Mouse (Mus musculus) brain, embryonic 14.5 days (tissue): ENCODE results near the gene Olfr282. TPM values are rescaled to one million over a fixed set of nuclear protein-coding genes. Genes with fewer than 3 reads are reported as not detected.

Source experiments
- DNase-seq: peaks from one replicate; pipeline ENCODE4 v3.0.0-alpha.2; 2011; ENCODE audit warnings: low read depth
- CTCF ChIP-seq: fragments of 200-500 bp; IDR thresholded peaks from 2 replicates; pipeline ENCODE4 v1.5.1; 2012; ENCODE audit warnings: inconsistent platforms, mild to moderate bottlenecking, moderate library complexity, borderline replicate concordance; ENCODE audit not compliant: insufficient read depth, insufficient read length; ENCODE audit errors: extremely low read depth
- POLR2A ChIP-seq: fragments of 200-500 bp; IDR thresholded peaks from 2 replicates; pipeline ENCODE4 v1.6.1; 2012; ENCODE audit warnings: mild to moderate bottlenecking, inconsistent platforms, borderline replicate concordance; ENCODE audit not compliant: poor library complexity, insufficient read depth, insufficient read length, severe bottlenecking; ENCODE audit errors: extremely low read depth
- polyA plus RNA-seq: library from polyadenylated mRNA; depleted of rRNA; stranded (reverse); fragments of >200 nt; gene quantifications from 2 replicates; pipeline ENCODE4 v1.2.3, GENCODE M21; 2012

Olfr282 gene
- polyA plus RNA-seq, 1 experiment = not detected

DNA sequence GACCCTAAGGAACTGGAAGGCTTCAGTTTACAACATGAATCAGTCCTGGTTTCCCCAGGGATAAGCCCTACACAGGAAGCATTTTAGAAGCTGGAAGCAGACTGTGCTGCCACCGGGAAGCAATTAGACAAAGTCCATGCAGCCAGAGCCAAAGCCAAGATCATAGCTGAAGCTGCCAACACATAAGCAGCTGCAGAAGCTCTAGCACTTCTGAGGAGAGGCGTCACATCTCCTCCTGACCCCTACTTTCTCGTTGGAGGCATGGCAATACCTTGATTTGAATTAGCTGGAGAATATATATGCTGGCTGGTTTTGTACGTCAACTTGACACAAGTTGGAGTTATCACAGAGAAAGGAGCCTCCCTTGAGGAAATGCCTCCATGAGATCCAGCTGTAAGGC lies 10.1 kb upstream of the Olfr282 start:
- DNase-seq = no peak
- no peak for TF ChIP-seq POLR2A
- TF ChIP-seq CTCF = no peak

DNA sequence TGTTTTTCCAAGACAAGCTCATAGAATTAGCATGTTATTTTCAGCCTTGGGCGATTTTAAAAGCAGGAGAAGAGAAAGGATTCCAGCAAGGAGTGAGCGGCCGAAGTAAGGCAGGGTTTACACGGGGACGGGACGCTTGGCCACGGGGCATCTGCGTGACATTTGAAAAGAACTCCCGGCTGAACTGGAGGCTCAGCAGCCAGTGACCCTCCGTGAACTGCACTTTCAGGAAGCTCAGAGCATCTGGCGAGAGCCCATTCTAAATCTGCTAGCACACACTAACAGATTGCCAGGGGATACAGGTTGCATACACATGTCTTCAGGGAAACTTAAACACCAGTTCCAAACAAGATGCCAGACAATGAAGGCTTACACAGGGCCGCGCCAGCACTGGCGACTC lies 6.7 kb upstream of the Olfr282 start:
- no peak for TF ChIP-seq POLR2A
- no peak for TF ChIP-seq CTCF
- no peak for DNase-seq

GRCm38 (mm10) chr15:98424753-98425152 lies 6.3 kb upstream of the Olfr282 start:
- no peak for TF ChIP-seq POLR2A
- no peak for DNase-seq

GRCm38 (mm10) chr15:98425188-98425587 lies 5.8 kb upstream of the Olfr282 start:
- DNase-seq = no peak

DNA sequence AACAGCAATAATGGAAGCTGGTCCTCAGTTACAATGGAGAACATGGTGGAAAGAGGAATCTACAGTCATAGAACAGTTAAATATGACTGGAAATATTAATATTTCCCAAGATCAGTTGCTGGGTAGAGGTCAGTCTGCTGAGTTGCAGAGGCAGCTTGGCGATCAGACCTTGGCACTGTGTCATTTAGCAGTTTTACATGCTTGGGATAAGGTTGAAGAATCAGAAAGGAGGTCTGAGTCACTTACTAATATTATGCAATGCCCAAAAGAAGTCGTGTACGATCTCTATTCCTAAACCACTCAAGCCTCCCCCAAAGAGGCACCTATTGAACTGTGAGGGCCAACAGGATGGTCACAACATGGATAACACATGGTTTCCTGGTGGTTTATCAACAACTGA lies 13.5 kb downstream of the Olfr282 start:
- no peak for DNase-seq
- TF ChIP-seq CTCF (no peak), POLR2A (no peak)

More at GRCm38 (mm10) chr15:98425188-98425587, 5.8 kb upstream of the Olfr282 start:
- TF ChIP-seq POLR2A (no peak), CTCF (no peak)

DNA sequence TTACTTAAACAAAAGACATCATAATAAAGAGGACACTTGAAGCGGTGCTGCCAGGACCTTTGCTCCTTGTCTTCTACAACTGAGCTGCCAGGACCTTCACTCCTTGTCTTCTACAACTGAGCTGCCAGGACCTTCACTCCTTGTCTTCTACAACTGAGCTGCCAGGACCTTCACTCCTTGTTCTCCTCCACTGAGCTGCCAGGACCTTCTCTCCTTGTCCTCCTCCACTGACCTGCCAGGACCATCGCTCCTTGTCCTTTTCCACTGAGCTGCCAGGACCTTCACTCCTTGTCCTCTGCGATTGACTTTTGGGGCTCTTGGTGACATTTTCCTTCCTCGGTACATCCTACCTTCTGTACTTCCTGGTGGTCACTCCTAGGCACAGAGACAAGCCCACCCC lies 17.5 kb downstream of the Olfr282 start:
- peak; percentile 60 for DNase-seq
- TF ChIP-seq CTCF (no peak), POLR2A (no peak)

DNA sequence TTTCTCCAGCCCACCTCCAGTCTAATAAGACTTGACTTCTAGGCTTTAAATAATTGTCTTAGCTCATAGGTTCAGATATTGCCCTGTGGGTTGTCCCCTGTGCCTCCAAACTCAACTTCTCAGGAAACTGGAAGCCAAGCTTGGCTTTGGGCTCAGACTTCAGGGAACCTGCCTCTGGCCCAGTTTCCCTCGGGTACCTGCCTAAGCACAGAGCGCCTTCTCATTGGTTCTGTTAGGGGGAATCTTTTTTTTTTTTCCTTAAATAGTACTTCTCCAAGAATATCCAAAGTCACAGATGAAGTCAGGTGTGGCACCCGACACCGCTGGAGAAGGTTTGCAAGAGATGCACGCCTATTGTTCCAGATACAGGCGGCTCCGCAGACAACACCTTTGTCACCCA lies 21.3 kb downstream of the Olfr282 start, which contains the start of gene Olfr281:
Gene Olfr281 (plus strand): TSS at position 301 of the 400 bp plus-strand sequence.
- DNase-seq = no peak
- TF ChIP-seq CTCF = no peak
- TF ChIP-seq POLR2A = no peak

DNA sequence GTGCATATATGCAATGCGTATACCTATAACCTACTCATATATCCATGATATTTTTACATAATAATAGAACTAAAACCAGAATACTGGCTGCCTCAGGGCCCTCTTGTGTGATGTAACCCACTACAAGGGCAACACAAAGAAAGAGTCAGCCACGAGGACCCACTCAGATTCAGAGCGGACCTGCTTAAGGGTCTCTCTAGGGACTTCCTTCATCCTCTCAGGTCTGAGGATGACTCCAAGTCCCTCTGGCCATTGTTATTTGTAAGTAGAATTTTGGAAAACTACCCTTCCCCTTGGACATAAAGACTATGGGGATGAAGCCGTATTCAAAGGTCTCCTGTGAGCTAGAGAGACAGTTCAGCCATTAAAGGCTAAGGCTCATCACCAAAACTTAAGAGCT lies 38.6 kb downstream of the Olfr282 start, which contains the start of gene OR5BS1P:
Gene OR5BS1P (plus strand): TSS at position 301 of the 400 bp plus-strand sequence.
- TF ChIP-seq POLR2A (no peak), CTCF (no peak)
- no peak for DNase-seq

GRCm38 (mm10) chr15:98471539-98471938 lies 40.5 kb downstream of the Olfr282 start:
- TF ChIP-seq POLR2A (no peak), CTCF (no peak)
- no peak for DNase-seq

DNA sequence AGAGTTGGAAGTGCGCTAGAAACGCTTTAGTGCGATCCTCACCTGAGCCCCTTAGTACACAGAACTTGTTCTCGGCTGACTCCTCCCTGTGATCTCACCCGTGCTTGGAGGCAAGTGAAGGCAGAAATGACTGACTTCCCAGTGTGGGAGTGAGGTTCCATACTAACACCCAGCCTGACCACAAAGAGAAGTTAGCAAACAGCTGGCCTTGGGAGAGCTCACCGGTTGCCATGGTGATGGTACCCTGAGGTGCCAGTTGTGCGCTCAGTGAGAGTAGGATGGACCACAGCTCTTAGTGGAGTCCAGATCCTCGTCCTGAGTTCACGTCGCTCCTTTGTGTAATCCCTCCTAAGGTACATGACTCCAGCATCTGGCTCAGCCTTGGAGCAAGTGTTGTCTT lies 43.9 kb downstream of the Olfr282 start:
- TF ChIP-seq CTCF = no peak
- TF ChIP-seq POLR2A = no peak
- no peak for DNase-seq

GRCm38 (mm10) chr15:98475382-98475781 lies 44.4 kb downstream of the Olfr282 start:
- TF ChIP-seq POLR2A (no peak), CTCF (peak; percentile 49; the same call in 1 of the 2 replicates)
- DNase-seq = no peak

DNA sequence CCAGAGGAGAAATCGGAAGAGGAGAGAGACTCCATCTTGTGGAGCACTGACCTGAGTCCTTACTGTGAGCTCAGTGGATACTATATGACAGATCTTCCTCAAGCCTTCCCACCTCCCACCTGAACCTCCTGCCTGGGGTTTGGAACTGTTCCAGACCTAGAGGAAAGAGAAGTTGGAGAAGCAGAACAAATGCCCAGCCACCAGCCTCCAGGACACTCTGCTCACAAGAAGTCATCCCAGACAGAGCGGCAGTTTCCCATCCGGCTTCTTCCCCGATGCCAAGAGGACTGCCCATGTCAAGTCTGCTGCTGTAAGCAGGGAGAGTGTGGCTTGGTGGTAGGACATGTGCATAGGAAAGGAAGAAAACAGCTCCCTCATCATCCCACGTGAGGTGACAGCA lies 45.3 kb downstream of the Olfr282 start:
- DNase-seq = no peak
- TF ChIP-seq POLR2A = no peak
- TF ChIP-seq CTCF = no peak

DNA sequence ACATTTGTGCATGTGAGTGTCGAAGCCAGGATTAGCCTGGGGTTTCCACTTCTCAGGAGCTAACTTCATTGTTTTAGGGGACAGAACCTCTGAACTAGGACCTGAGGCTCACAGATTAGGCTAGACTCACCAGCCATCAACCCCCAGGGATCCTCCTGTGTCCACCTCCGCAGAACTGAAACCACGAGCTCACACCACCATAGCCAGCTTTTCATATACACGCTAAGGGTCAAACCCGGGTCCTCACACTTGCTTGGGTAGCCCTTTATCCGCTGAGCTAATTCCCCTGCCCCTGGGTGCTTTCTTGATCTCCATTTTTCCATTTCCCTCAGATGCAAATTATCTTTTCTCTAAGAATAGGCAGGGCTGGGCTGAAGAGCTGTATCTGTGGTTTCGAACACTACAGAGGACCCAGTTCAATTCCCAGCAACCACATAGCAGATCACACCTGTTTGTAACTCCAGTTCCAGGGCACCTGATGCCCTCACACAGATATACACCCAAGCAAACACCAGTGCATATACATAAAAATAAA lies 48.6 kb downstream of the Olfr282 start:
- TF ChIP-seq CTCF (no peak), POLR2A (no peak)
- no peak for DNase-seq

GRCm38 (mm10) chr15:98482701-98483100 lies 51.7 kb downstream of the Olfr282 start, which contains the start of gene Lalba:
Gene Lalba (minus strand): TSS chr15:98482721.
- TF ChIP-seq CTCF = no peak
- DNase-seq = no peak
